Mouse (Mus musculus): ENCODE measurements at regions not wholly inside any gene's neighbourhood (a gene's known extent, or its start where the extent isn't known, plus 50 kb on each side); places are given as distances from the start of the nearest gene placed in this dataset.

GRCm38 (mm10) chr1:128671016-128671415, 78.9 kb upstream of the Cxcr4 start:
- DNase-seq: no peak

GRCm38 (mm10) chr1:128669241-128669666, 77.2 kb upstream of the Cxcr4 start:
- DNase-seq: no peak

DNA sequence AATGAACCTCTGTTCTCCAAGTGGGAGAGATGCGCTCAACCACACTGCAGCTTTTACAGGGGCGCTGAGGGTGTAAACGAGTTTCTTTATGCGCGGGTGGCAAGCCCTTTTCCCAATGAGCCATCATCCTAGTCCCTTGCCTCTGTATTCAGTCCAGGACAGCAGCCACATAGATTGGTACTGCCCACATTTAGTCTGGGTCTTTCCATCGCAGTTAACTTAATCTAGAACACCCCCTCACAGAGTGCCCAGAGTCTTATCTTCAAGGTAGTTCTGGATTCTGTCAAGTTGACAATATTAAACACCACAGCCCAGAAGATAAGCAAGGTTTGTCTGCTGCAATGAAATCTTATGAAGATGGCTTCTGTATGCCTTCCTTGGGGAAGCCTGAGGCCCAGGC, 76.6 kb upstream of the Cxcr4 start:
- DNase-seq: no peak

GRCm38 (mm10) chr1:128667121-128667762, 75.1 kb upstream of the Cxcr4 start:
- DNase-seq: peak in 1 of 2 experiments; percentile 38

- DNase-seq: no peak
Observed at GRCm38 (mm10) chr1:128663207-128663606, 71.1 kb upstream of the Cxcr4 start.

DNA sequence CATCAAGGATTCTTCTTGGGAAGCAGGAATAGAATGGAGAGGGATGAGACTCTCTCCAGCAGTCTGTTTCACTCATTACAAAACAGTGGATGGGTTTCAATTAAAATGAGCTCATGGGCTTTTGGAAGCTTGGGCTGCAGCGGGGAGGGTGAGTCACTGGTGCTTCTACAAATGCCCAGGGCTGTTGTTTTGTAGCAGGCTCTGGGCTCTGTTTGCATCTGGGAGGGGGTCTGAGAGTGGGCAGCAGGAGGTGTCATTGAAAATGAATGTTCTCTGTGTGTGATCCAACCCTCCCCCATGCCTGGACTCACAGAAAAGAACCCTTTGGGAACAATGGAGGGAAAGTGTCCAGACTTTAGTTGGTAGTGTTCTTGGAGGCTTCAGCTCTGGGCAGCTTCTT, 67.8 kb upstream of the Cxcr4 start:
- DNase-seq: no peak

DNA sequence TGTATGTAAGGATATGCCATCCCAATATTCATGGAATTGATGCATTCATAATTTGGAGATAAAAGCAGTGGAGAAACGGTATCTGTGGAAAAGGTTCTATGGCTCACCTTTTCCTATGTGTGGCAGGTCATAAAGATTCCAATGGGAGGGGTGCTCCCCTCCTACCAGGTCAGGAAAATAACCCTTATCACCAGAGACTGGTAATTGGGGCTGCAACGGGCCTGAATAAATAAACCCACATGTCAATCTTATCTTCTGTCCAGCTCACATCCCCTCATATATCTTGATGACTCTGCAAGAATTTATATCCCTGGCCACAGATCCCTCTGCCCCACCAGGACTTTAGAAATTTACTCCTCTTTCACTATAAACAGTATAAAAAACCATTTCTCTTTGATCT, 66.7 kb upstream of the Cxcr4 start:
- no peak for DNase-seq

GRCm38 (mm10) chr1:128654099-128654862, 62.2 kb upstream of the Cxcr4 start:
- no peak for DNase-seq

DNA sequence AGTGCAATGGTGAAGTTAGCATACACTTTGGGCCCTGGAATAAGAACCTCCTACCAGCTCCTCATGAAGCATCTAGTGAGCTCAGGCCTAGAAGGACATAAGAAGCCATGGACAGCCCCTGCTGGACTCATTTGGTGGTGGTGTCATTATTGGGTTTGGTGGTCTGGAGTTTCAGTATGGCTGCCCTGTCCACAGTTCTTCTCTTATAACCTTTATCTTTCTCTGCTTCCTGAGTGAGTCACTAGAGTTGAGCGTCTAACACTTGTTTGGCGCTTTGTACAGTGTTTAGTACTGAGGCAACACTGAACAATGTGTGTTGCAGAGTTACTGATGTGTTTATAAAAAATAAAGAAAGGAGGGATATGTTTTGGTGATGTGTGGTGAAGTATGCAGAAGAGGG, 58.5 kb upstream of the Cxcr4 start:
- DNase-seq: no peak

DNA sequence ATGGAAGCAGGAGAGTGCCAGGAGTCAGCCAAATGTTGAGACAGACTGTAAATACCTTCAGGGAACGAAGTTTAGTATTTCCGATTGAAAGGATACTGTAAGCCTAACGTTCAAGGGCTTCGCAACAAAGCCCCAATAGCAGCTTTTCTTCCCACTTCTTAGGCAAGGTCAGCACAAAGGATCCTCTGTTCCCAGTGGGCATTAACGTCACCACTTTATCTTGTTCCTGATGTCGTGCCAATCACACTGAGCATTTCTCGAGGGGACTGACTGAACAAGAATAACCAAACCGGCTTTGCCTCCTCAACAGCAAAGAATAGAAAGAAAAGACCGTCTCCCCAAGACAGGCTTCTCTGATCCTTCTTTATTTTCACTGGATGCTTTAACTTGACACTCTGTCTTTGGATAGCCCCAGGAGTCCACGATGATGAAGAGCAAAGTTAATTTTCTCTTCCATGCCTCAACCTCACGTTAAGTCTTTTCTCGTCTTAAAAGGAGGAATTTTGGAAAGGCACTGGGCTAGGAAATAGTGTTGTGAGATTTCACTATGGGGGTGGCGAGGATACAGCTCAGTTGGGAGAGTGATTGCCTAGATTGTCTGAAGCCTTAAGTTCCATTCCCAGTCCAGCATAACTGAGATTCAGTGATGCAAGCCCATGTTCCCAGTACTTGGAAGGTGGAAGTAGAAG, 57.5 kb upstream of the Cxcr4 start:
- DNase-seq: no peak

- DNase-seq: no peak
Observed at GRCm38 (mm10) chr1:128643316-128643776, 51.3 kb upstream of the Cxcr4 start.

- no peak for DNase-seq
Observed at GRCm38 (mm10) chr1:128642212-128642611, 50.1 kb upstream of the Cxcr4 start.

Data from thymus, adult 18-20 months (tissue).